Mouse (Mus musculus) hindbrain, embryonic 12.5 days (tissue): ENCODE data around the gene Shmt1. TPM values are rescaled to one million over a fixed set of nuclear protein-coding genes. Genes with fewer than 3 reads are reported as not detected.

ENCODE experiments used
- ATAC-seq: fragments of 200-750 bp; cut with Nextera tagmentation; 2 replicates; pipeline ENCODE4 v1.8.0; 2017; ENCODE audit warnings: moderate TSS enrichment; ENCODE audit not compliant: low FRiP score
- H3K27ac ChIP-seq: fragments of 300-500 bp; sonication (generic); 2 replicates; pipeline ENCODE4 v1.5.1; 2016; ENCODE audit warnings: mild to moderate bottlenecking
- H3K27me3 ChIP-seq: fragments of 300-500 bp; sonication (generic); 2 replicates; pipeline ENCODE4 v1.6.1; 2016; ENCODE audit warnings: mild to moderate bottlenecking
- H3K36me3 ChIP-seq: fragments of 300-500 bp; sonication (generic); 2 replicates; pipeline ENCODE4 v1.6.1; 2016; ENCODE audit warnings: mild to moderate bottlenecking
- H3K4me1 ChIP-seq: fragments of 300-500 bp; sonication (generic); 2 replicates; pipeline ENCODE4 v1.6.1; 2016
- H3K4me2 ChIP-seq: fragments of 300-500 bp; sonication (generic); replicated peaks from 2 replicates; pipeline ENCODE4 v1.6.1; 2016; ENCODE audit warnings: mild to moderate bottlenecking
- H3K4me3 ChIP-seq: fragments of 300-500 bp; sonication (generic); 2 replicates; pipeline ENCODE4 v1.5.1; 2016; ENCODE audit warnings: mild to moderate bottlenecking
- H3K9ac ChIP-seq: fragments of 300-500 bp; sonication (generic); 2 replicates; pipeline ENCODE4 v1.6.1; 2016; ENCODE audit warnings: mild to moderate bottlenecking, moderate library complexity
- H3K9me3 ChIP-seq: fragments of 300-500 bp; sonication (generic); replicated peaks from 2 replicates; pipeline ENCODE4 v1.6.1; 2016; ENCODE audit warnings: mild to moderate bottlenecking
- WGBS: fragments of 180-500 bp; shearing (Covaris S2); methylation state at CpG from one replicate; pipeline ENCODE4 v1.1.7; 2016; 5-methylcytosine and 5-hydroxymethylcytosine counted together
- polyA plus RNA-seq: library from polyadenylated mRNA; unstranded; fragments of >200 nt; fragmentation: Nextera tagmentation; extraction: Ambion mirVana; gene quantifications from 2 replicates; pipeline ENCODE4 v1.2.1, GENCODE M21; 2016

Shmt1 gene
- polyA plus RNA-seq, 1 experiment from 2014 or later: 28.1 TPM

- H3K4me3 ChIP-seq: no peak overlapping the region
- no peaks in the 10 kb centered on the region for H3K4me1 ChIP-seq
- H3K27me3 ChIP-seq: no peaks in the 10 kb centered on the region
- no peaks in the 10 kb centered on the region for H3K9me3 ChIP-seq
- no peak for ATAC-seq
- H3K9ac ChIP-seq: no peak overlapping the region
- no peak overlapping the region for H3K4me2 ChIP-seq
- WGBS: 87% methylated on average over 4 of the region's 4 CpGs
- H3K36me3 ChIP-seq: peaks cover 9% of the 10 kb centered on the region; the same call in 1 of the 2 replicates
- no peak overlapping the region for H3K27ac ChIP-seq
Measured at GRCm38 (mm10) chr11:60766969-60767368, 44.5 kb downstream of the Shmt1 start.

GRCm38 (mm10) chr11:60761681-60762080 is 49.8 kb downstream of the Shmt1 start:
- no peak for ATAC-seq
- Histone ChIP-seq H3K4me3 (no peak overlapping the region), H3K4me1 (no peaks in the 10 kb centered on the region), H3K27me3 (no peaks in the 10 kb centered on the region), H3K36me3 (peaks cover 47% of the 10 kb centered on the region), H3K27ac (no peak overlapping the region), H3K9ac (no peak overlapping the region), H3K4me2 (no peak overlapping the region), H3K9me3 (no peaks in the 10 kb centered on the region)
- WGBS: 94% methylated on average over 3 of the region's 3 CpGs

- WGBS: 95% methylated on average over 7 of the region's 7 CpGs
Measured at GRCm38 (mm10) chr11:60755570-60755969, 55.9 kb downstream of the Shmt1 start.

GRCm38 (mm10) chr11:60740321-60740720 is 71.2 kb downstream of the Shmt1 start:
- no peak overlapping the region for H3K4me3 ChIP-seq
- no peaks in the 10 kb centered on the region for H3K9me3 ChIP-seq
- no peak overlapping the region for H3K27ac ChIP-seq
- WGBS: 83% methylated on average over 3 of the region's 3 CpGs
- no peaks in the 10 kb centered on the region for H3K27me3 ChIP-seq
- H3K9ac ChIP-seq: no peak overlapping the region
- no peak for ATAC-seq
- no peak overlapping the region for H3K4me2 ChIP-seq
- H3K36me3 ChIP-seq: peaks cover 65% of the 10 kb centered on the region
- H3K4me1 ChIP-seq: no peaks in the 10 kb centered on the region

More at GRCm38 (mm10) chr11:60755570-60755969, 55.9 kb downstream of the Shmt1 start:
- Histone ChIP-seq H3K4me1 (no peaks in the 10 kb centered on the region), H3K27me3 (no peaks in the 10 kb centered on the region), H3K9ac (no peak overlapping the region), H3K36me3 (peaks cover 77% of the 10 kb centered on the region), H3K4me3 (no peak overlapping the region), H3K4me2 (no peak overlapping the region), H3K27ac (no peak overlapping the region), H3K9me3 (no peaks in the 10 kb centered on the region)
- no peak for ATAC-seq

Other genes with a start within 250 kb of the Shmt1 start
- gene Llgl1, start 112.0 kb downstream of the Shmt1 start, polyA plus RNA-seq: 106 and 113 TPM in 2 replicates
- 75.5 and 76.7 TPM in 2 replicates for gene Flii, start 84.5 kb downstream of the Shmt1 start, polyA plus RNA-seq
- 18.2 and 20.2 TPM in 2 replicates for gene Mief2, start 83.3 kb downstream of the Shmt1 start, polyA plus RNA-seq
- 16.7 and 17.3 TPM in 2 replicates for gene Top3a, start 34.4 kb downstream of the Shmt1 start, polyA plus RNA-seq
- 9.8 and 9.9 TPM in 2 replicates for gene Smcr8, start 34.2 kb downstream of the Shmt1 start, polyA plus RNA-seq
- 25.6 and 30.4 TPM in 2 replicates for gene Dhrs7b, start 18.9 kb upstream of the Shmt1 start, polyA plus RNA-seq
- gene Tmem11, start 67.6 kb upstream of the Shmt1 start, polyA plus RNA-seq: 41.5 and 46.5 TPM in 2 replicates
- 26.7 and 28.3 TPM in 2 replicates for gene Natd1, start 103.0 kb upstream of the Shmt1 start, polyA plus RNA-seq
- 49.9 and 51.0 TPM in 2 replicates for gene Map2k3, start 120.3 kb upstream of the Shmt1 start, polyA plus RNA-seq
- 2.7 and 3.2 TPM in 2 replicates for gene Kcnj12, start 210.8 kb upstream of the Shmt1 start, polyA plus RNA-seq